Mouse (Mus musculus) hindbrain, embryonic 11.5 days (tissue): ENCODE data around the gene Exd2. TPM values are rescaled to one million over a fixed set of nuclear protein-coding genes. Genes with fewer than 3 reads are reported as not detected.
"Not testable (repeated sequence)": the region's sequence is repeated elsewhere in the genome, so short reads cannot be mapped to it uniquely, and the experiment has no call there.

Experiments used
- ATAC-seq: fragments of 200-750 bp; cut with Nextera tagmentation; 2 replicates; pipeline ENCODE4 v1.8.0; 2017; ENCODE audit warnings: mild to moderate bottlenecking, moderate TSS enrichment, moderate library complexity; ENCODE audit not compliant: low FRiP score
- DNase-seq: peaks from one replicate; pipeline ENCODE4 v3.0.0-alpha.2; 2015; ENCODE audit warnings: low spot score
- H3K27ac ChIP-seq: fragments of 300-500 bp; sonication (generic); 2 replicates; pipeline ENCODE4 v1.5.1; 2014; ENCODE audit warnings: mild to moderate bottlenecking, low read depth, low read length
- H3K27me3 ChIP-seq: fragments of 300-500 bp; sonication (generic); 2 replicates; pipeline ENCODE4 v1.6.1; 2014; ENCODE audit warnings: mild to moderate bottlenecking, low read length, moderate library complexity, mixed read lengths; ENCODE audit not compliant: control insufficient read depth, insufficient read depth
- H3K36me3 ChIP-seq: fragments of 300-500 bp; sonication (generic); 2 replicates; pipeline ENCODE4 v1.6.1; 2014; ENCODE audit warnings: mild to moderate bottlenecking, low read length, moderate library complexity, mixed read lengths; ENCODE audit not compliant: control insufficient read depth, insufficient read depth
- H3K4me1 ChIP-seq: fragments of 300-500 bp; sonication (generic); replicated peaks from 2 replicates; pipeline ENCODE4 v1.6.1; 2014; ENCODE audit warnings: low read length, mixed read lengths; ENCODE audit not compliant: control insufficient read depth, insufficient read depth
- H3K4me2 ChIP-seq: fragments of 300-500 bp; sonication (generic); replicated peaks from 2 replicates; pipeline ENCODE4 v1.6.1; 2014; ENCODE audit warnings: mild to moderate bottlenecking, low read depth, low read length
- H3K4me3 ChIP-seq: fragments of 300-500 bp; sonication (generic); 2 replicates; pipeline ENCODE4 v1.5.1; 2014; ENCODE audit warnings: low read depth, low read length
- H3K9ac ChIP-seq: fragments of 300-500 bp; sonication (generic); 2 replicates; pipeline ENCODE4 v1.6.1; 2014; ENCODE audit warnings: low read depth, low read length
- H3K9me3 ChIP-seq: fragments of 300-500 bp; sonication (generic); 2 replicates; pipeline ENCODE4 v1.6.1; 2016; ENCODE audit warnings: low read length; ENCODE audit not compliant: control insufficient read depth
- WGBS: fragments of 180-500 bp; shearing (Covaris S2); extraction: QIAGEN DNeasy Blood & Tissue Kit; methylation state at CpG from one replicate; pipeline ENCODE4 v1.1.7; 2014; 5-methylcytosine and 5-hydroxymethylcytosine counted together
- polyA plus RNA-seq: library from polyadenylated mRNA; unstranded; fragments of >200 nt; fragmentation: Nextera tagmentation; extraction: Ambion mirVana; gene quantifications from 2 replicates; pipeline ENCODE4 v1.2.1, GENCODE M21; 2014

The Exd2 gene
- polyA plus RNA-seq, 1 experiment from 2014 or later: 46.3 TPM

DNA sequence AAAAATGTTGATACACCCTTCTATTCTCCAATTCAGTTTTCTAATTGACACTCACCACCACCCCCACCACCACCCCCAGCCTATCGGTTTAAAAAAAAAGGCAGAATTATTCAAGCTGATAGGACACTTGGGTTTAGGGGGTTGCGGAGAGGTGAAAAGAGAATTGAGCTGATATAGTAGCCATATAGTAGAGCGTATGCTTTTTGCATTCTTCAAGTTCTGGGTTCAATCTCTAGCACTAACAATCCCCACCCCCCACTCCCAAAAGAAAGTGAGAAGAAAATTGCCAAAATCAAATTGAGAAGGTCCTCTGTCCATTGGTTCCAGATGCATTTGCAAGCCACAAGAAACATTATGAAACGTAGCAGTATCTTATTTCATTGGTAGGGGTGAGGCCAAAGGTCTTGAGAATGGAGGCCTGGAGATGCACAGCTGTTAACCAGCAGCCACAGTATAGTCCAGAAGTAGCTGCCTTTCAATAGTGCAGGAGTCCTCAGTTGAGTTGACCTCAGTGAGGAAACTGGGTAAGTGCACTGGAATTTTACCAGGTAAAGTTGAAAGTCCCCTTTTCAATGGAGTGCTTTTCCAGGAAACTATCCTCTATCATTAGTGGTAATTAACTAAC lies 25.7 kb upstream of the Exd2 start:
- 26% methylated on average over 4 of the region's 4 CpGs for WGBS
- ATAC-seq (no peak), DNase-seq (no peak)
- peak overlapping the region; percentile 98 for H3K27ac ChIP-seq
- H3K9ac ChIP-seq: peak overlapping the region; percentile 93
- no peaks in the 10 kb centered on the region for H3K36me3 ChIP-seq
- no peaks in the 10 kb centered on the region for H3K27me3 ChIP-seq
- H3K4me3 ChIP-seq: peak overlapping the region; percentile 91
- no peaks in the 10 kb centered on the region for H3K9me3 ChIP-seq
- peak overlapping the region; percentile 66 for H3K4me2 ChIP-seq
- H3K4me1 ChIP-seq: 0 out of 2 replicates have a peak, but pooled peaks cover 3% of the 10 kb centered on the region

DNA sequence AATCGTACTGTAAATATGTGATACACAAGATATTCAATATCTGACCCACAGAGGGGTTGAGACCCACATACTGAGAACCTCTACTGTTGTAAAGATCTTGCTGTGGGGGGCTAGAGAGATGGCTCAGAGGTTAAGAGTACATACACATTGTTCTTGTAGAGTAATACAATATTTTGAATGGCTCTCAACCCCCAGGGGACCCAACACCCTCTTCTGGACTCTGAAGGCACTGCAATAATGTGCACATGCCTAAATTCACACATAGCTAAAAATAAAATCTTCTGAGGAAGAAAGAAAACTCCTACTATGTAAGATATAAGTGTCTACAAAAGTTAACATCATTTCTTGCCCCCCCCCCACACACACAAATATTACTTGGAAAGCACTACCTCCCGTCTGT lies 21.9 kb upstream of the Exd2 start:
- Histone ChIP-seq H3K9me3 (no peaks in the 10 kb centered on the region), H3K27ac (no peak overlapping the region), H3K9ac (no peak overlapping the region), H3K27me3 (no peaks in the 10 kb centered on the region), H3K36me3 (no peaks in the 10 kb centered on the region), H3K4me3 (no peak overlapping the region), H3K4me1 (0 out of 2 replicates have a peak, but pooled peaks cover 3% of the 10 kb centered on the region), H3K4me2 (no peak overlapping the region)
- ATAC-seq (no peak), DNase-seq (peak; percentile 23)
- whole genome bisulfite sequencing: 77% methylated on average over 2 of the region's 2 CpGs

DNA sequence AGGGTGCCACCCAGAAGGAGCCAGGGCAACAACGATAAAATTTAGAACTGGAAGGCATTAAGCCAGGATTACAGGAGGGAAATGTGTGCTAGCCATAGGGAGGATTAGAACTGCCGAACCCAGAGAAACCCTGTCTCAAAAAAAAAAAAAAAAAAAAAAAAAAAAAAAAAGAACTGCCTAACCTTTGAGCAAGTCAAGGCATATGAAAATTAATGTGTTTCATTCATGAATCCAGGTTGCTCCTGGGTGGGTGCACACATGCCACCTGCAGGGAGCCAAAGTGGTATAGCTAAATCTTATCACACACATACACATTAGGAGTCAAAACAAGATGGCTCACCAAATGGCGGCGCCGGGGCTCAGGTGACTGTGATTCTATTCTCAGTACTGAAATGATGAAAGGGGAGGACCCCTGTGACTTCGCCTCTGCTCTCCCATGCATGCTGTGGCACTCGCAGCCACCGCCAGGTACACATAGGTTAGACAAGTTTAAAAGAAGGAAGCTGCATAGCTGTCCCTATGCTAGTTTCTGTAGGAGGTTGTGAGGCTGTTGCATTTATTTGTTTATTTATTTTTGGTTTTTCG lies 18.3 kb upstream of the Exd2 start:
- H3K9me3 ChIP-seq: no peaks in the 10 kb centered on the region
- no peak overlapping the region for H3K4me2 ChIP-seq
- DNase-seq: no peak
- H3K27ac ChIP-seq: no peak overlapping the region
- no peak for ATAC-seq
- H3K36me3 ChIP-seq: no peaks in the 10 kb centered on the region
- H3K4me3 ChIP-seq: no peak overlapping the region
- H3K4me1 ChIP-seq: no peaks in the 10 kb centered on the region
- WGBS: 88% methylated on average over 9 of the region's 9 CpGs
- H3K9ac ChIP-seq: no peak overlapping the region
- H3K27me3 ChIP-seq: no peaks in the 10 kb centered on the region

DNA sequence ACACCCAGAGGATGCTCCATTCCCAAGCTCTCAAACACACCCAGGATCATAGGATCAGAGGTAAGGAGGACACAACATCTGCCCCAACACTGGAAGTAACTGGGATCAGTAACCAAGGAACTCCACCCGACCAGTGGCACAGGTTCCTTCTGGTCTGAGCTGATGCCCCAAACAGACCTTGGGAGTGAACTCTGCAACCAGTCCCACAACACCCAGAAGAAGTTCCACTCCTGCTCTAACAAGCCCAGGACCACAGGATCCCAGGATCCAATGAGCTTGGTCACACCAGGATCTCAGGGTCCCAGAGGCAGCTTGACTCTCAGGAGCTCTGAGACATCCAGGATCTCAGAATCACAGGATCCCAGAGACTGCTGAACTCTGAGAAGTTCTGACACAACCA lies 9.4 kb upstream of the Exd2 start:
- no peaks in the 10 kb centered on the region for H3K4me1 ChIP-seq
- H3K4me2 ChIP-seq: no peak overlapping the region
- H3K27me3 ChIP-seq: no peaks in the 10 kb centered on the region
- no peak overlapping the region for H3K9ac ChIP-seq
- H3K9me3 ChIP-seq: no peaks in the 10 kb centered on the region
- 86% methylated on average over 1 of the region's 1 CpGs for WGBS
- H3K4me3 ChIP-seq: no peak overlapping the region
- no peaks in the 10 kb centered on the region for H3K36me3 ChIP-seq
- DNase-seq: no peak
- ATAC-seq: no peak
- no peak overlapping the region for H3K27ac ChIP-seq

DNA sequence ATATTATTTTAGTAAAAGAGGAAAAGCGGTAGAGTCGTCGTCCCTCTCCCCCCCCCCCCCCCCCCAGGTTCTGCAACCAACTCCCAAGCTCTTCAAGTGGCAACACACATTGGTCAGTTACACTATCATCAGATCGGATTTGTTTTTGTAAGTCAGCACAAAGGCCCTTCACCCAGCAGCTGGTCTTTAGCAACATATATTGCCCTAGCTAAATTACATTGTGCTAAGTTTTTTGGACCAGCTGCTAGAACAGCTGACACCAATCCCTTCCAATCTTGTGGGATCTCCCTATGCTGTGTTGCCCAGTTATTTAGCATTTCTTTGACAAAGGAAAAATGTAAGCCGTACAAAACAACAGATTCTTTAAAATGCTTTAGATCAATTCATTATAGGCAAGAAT lies 4.9 kb upstream of the Exd2 start:
- DNase-seq (no peak), ATAC-seq (no peak)
- Histone ChIP-seq H3K36me3 (no peaks in the 10 kb centered on the region), H3K4me2 (no peak overlapping the region), H3K27ac (no peak overlapping the region), H3K4me3 (no peak overlapping the region), H3K9me3 (no peaks in the 10 kb centered on the region), H3K27me3 (no peaks in the 10 kb centered on the region), H3K9ac (no peak overlapping the region), H3K4me1 (no peaks in the 10 kb centered on the region)
- WGBS: 73% methylated on average over 5 of the region's 5 CpGs

DNA sequence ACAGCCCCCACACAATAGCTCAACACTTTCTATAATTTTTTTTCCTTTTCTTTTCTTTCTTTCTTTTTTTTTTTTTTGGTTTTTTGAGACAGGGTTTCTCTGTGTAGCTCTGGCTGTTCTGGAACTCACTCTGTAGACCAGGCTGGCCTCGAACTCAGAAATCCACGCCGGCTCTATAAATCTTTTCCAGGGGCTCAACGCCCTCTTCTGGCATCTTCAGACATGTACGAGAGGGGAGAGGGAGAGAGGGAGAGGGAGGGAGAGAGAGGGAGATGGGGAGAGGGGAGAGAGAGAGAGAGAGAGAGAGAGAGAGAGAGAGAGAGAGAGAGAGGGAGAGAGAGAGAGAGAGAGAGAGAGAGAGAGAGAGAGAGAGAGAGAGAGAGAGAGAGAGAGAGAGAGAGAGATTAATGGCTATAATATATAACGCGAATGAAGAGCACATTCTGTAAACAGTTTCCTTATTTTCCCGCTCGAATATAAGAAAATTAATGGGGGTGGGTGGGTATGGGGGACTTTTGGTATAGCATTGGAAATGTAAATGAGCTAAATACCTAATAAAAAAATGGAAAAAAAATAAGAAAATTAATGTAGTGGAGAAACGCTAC lies 501 bp upstream of the Exd2 start:
- H3K9ac ChIP-seq: peak overlapping the region; percentile 88; the same call in 1 of the 2 replicates
- H3K4me3 ChIP-seq: peak overlapping the region; percentile 86
- H3K27me3 ChIP-seq, H3K27ac ChIP-seq, H3K36me3 ChIP-seq, H3K4me1 ChIP-seq, H3K9me3 ChIP-seq: not testable (repeated sequence)
- WGBS: 15% methylated on average over 10 of the region's 10 CpGs
- peak; percentile 48 for DNase-seq
- peak overlapping the region; percentile 83 for H3K4me2 ChIP-seq
- ATAC-seq: 0 out of 2 replicates have a peak, but pooled peaks have one; percentile 8

DNA sequence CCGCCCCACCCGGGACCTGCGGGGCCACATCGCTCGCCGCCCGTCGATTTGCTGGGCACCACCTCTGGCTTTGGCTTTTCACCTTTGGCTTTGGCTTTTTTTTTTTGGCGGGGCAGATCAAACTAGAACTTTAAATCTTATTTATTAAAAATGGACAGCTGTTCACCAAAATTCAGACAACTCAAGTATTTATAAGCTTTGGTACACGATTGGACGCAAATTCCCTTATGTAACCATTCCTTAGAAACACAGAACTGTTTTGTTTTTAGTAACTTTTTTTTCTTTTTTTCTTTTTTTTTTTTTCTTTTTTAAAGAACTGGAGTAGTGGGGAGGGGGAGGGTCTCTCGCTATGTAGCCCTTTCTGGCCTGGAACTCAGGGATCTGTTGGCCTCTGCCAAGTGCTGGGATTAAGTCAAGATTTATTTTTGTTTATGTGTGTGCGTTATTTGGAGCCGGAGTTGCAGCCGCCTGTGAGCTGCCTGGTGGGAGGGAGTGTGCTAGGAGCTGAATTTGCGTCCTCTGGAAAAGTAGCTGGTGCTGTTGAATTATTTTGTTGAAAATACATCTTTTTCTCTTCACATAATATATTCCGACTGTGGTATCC lies 873 bp downstream of the Exd2 start:
- no peaks in the 10 kb centered on the region for H3K4me1 ChIP-seq
- no peaks in the 10 kb centered on the region for H3K9me3 ChIP-seq
- peak overlapping the region; percentile 83 for H3K4me2 ChIP-seq
- H3K36me3 ChIP-seq: no peaks in the 10 kb centered on the region
- H3K27me3 ChIP-seq: no peaks in the 10 kb centered on the region
- H3K9ac ChIP-seq: peak overlapping the region; percentile 88
- H3K4me3 ChIP-seq: peak overlapping the region; percentile 86
- DNase-seq (no peak), ATAC-seq (no peak)
- 0 out of 2 replicates have a peak overlapping the region, but pooled peaks have one; percentile 62 for H3K27ac ChIP-seq
- 10% methylated on average over 17 of the region's 17 CpGs for WGBS

DNA sequence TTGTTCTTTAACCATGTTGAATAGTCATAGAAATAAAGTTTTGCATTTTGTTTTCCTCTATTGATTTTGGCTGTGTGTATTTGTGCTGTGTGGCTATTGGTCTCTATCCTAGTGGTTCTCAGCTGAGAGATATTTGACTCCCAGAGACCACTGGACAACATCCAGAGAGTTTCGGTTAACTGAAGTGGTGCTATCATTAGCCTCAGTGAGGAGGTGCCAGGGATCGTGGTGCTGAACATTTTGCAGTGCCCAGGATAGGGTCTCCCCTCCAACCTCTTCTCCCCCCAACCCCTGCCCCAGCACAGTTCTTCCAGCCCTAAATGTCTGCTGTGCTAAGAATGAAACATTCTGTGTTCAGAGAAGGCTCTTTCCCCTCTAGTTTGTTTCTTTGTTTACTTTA lies 7.3 kb downstream of the Exd2 start:
- no peak for DNase-seq
- no peaks in the 10 kb centered on the region for H3K27me3 ChIP-seq
- ATAC-seq: no peak
- no peak overlapping the region for H3K27ac ChIP-seq
- H3K4me1 ChIP-seq: no peaks in the 10 kb centered on the region
- H3K4me2 ChIP-seq: no peak overlapping the region
- no peaks in the 10 kb centered on the region for H3K9me3 ChIP-seq
- H3K4me3 ChIP-seq: no peak overlapping the region
- 97% methylated on average over 2 of the region's 2 CpGs for WGBS
- no peak overlapping the region for H3K9ac ChIP-seq
- no peaks in the 10 kb centered on the region for H3K36me3 ChIP-seq
